Mouse (Mus musculus) adrenal gland, adult 18-20 months (tissue): ENCODE results near the gene Dnm1. TPM values are rescaled to one million over a fixed set of nuclear protein-coding genes. Genes with fewer than 3 reads are reported as not detected.

Source experiments
- DNase-seq, 2 experiments: peaks; one replicate each; pipeline ENCODE4 v3.0.0; 2021 to 2022; ENCODE audit warnings: low spot score in 2 of 2
- total RNA-seq, 2 experiments: library from RNA; stranded (reverse); gene quantifications; 1 replicate in 1 of 2; 2 replicates in 1 of 2; pipeline ENCODE4 v1.2.3; 2021

The Dnm1 gene
- total RNA-seq, 2 experiments from 2014 or later: 18.6 to 25.6 TPM

DNA sequence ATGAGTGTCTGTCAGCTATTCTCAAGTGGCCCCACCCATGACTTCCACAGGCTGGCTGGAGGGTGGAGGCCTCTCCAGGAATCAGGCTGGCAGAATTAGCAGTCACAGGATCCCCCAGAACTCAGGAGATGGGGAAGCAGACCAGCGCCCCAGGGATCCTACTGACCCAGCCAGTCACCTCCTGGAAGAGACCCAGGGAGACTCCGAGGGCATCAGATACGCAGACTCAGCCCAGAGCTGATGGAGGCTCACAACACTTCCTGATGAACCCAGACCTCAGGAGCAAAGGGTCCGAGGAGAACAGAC is 11.6 kb downstream of the Dnm1 start:
- no peak for DNase-seq

DNA sequence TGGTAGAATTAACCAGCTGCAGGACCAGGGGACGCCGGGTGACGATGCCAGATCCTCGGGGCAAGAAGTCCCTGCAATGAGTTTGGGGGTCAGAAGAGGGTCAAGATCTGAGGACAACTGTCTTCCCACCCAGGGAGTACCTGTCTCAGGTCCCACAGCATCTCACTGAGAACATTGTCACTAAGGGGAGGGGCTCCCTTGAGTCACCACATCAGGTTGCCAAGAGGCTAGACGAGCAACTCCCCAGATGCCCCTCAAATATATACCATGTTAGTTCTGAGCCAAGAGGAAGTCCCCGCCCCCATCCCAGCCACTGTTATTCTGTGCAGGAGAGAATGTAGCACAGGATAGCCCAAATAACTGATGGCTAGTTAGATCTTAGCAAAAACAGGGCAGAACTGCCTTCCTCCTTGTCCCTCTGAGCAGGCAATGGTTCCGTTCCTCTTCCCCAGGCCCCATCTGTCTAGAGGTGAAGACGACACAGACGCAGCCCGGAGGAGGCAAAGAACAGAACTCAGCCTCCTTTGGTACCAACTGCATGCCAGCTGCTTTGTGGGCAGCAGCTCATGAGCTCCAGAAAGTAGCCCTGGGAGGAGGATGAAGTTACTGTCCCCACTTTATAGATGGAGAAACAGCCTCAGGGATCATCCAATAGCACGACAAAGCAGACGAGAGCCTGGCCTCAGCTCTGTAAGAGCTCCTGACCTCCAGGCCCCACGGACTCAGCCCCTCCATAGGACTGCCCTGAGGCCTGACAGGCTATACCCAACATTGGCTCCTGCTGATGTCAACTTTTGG is 12.1 kb downstream of the Dnm1 start:
- DNase-seq: no peak

DNA sequence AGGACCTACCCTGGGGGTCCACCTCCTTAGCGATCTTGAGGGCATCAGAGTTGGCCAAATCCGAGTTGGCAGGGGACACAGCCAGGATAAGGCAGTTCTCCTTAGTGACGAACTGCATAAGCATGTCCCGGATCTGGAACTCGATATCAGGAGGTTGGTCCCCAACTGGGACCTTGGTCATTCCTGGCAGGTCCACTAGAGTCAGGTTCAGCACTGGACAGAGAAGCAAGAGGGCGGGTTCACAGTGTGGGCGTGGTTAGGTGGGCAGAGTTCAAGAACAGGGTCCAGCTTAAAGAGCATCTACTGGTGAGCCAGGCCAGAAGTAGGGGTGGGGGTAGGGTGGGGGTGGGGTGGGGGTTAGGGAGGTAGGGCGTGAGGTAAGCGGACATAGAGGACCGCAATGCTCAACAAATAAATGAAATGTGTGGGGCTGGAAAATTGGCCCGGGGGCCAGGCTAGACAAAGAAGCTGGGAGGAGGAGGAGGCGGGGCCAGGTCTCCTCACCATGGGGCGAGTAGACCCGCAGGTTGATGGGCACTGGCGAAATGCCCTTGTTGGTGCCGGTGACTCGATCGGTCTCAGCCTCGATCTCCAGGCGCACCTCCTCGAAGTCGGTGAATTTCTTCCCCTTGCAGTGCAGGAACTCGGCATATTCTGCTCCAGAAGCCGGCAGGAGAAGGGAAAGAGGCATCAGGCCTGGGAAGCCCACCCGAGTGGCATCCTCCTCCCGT is 13.1 kb downstream of the Dnm1 start:
- DNase-seq: no peak

DNA sequence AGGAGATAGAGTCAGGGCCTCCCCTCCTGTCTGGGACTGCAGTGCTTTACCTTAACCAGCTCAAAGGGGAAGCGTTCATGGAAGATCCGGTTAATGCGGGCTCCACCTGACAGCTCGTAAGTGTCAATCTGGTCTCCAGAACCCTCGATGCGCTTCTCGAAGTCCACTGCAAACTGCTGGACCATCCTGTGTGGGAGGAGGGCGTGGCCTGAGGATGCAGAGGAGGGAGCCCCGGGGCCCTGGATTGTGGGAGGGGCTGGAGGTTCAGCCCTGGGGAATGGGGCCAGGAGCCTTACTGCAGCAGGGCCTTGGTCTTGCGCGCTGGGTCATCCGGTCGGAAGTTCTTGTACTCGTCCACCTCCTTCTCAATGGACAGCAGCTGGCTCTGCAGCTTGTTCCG is 17.2 kb downstream of the Dnm1 start:
- DNase-seq: no peak

DNA sequence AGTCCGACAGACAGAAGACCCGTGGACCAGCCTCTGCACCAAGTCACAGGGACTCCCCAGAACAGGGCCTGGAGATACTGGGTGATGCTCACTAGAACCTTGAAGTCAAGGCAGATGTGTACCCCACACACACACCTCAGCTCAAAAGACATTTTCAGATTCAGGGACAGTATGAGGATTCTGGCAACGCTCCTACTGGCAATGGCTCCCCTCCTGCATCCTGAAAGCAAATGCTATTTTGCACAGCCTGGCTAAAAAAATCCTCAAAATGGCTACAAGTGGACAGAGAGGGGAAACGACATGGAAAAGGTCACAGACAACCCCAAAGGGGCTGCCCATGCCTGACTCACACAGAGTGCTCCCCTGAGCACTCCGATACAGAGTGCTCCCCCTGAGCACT is 21.0 kb downstream of the Dnm1 start:
- DNase-seq: no peak

DNA sequence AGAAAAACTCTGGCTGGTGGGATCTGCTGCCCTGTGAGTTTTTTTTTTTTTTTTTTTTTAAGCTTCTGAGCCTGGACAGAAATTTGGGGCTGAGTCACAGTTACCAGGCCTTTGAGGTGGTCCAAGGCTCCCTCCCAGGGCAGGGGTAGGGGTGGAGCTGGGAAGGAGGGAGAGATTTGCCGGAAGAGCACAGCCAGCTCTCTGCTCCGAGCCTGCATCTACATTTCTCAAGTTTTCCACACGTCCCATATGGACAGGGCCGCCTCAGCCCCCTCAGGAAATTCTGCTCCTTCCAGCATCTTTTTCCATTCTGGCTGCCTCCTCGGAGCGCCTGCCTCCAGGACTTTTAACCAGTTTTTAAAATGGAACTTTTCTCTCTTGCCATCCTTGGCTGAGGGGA is 23.6 kb downstream of the Dnm1 start:
- no peak for DNase-seq

DNA sequence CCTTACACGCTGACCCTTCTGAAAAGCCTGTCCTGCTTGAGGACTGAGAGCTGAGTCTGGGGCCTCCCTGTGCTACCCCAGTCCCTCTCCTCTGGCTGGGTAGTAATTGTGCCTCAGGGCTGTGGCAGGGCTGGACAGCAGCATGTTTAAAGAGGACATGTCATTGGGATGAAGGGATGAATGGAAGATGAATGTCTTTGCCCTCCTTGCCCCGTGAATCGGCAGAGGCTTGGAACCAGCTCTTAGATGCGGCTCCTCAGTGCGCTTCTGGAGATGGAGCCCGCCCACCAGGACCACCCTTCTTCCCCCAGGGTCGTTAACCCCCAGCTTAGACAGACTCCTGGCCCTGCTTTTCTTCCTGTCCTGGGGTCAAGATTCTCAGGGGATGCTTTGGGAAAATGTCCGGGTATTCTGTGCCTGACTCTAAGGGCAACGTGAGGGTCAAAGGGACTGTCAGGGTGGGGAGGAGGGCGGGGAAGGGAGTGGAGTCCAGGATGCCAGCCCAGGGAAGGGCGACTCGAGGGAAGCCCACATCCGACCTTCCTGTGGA is 24.2 kb downstream of the Dnm1 start:
- no peak for DNase-seq

DNA sequence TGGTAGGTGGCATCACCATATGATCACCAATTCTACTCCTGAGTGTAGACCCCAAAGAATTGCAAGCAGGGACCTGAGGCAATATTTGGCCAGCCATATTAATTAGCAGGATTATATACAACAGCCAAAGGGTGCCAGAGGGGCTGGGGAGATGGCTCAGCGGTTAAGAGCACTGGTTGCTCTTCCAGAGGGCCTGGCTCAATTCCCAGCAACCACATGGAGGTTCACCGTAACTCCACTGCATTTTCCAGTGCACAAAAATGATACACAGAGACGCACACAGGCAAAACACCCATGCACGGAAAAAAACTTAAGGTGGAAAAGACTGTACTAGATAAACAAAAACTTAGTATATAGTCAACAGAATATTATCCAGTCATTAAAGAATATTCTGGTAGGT is 25.9 kb downstream of the Dnm1 start:
- DNase-seq: no peak

DNA sequence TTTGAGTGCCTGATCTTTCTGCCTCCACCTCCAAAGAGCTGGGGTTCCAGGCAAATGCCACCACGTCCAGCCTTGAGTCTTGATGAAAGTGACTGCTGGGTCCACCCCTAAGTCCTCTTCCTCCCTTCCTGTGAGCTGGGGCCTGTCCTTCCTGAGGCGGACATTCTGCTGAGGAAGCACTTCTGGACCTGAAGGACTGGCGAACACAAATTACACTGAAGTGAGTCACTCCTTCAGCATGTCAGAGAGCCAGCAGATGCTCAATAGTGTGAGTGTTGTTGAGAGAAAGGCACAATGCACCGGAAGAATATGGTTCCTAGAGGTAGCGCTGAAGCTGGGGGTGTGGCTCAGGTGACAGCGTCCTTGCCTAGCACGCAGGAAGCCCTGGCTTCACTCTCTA is 27.8 kb downstream of the Dnm1 start:
- DNase-seq: no peak

DNA sequence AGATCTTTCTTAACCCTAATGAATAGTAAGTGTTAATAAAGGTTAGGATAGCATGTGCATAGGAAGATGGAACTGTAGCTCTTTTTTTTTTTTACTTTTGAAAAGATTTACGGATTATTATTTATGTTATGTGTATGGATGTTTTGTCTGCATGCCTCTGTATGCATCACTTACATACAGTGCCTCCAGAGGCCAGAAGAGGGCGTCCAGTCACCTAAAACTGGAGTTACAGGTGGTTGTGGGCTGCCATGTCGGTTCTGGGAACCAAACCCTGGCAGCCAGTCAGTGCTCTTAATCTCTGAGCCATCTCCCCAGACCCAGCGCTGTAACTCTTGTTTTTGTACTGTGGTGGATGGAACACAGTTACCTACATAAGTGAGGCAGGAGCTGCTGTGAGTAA is 28.8 kb downstream of the Dnm1 start:
- no peak for DNase-seq

DNA sequence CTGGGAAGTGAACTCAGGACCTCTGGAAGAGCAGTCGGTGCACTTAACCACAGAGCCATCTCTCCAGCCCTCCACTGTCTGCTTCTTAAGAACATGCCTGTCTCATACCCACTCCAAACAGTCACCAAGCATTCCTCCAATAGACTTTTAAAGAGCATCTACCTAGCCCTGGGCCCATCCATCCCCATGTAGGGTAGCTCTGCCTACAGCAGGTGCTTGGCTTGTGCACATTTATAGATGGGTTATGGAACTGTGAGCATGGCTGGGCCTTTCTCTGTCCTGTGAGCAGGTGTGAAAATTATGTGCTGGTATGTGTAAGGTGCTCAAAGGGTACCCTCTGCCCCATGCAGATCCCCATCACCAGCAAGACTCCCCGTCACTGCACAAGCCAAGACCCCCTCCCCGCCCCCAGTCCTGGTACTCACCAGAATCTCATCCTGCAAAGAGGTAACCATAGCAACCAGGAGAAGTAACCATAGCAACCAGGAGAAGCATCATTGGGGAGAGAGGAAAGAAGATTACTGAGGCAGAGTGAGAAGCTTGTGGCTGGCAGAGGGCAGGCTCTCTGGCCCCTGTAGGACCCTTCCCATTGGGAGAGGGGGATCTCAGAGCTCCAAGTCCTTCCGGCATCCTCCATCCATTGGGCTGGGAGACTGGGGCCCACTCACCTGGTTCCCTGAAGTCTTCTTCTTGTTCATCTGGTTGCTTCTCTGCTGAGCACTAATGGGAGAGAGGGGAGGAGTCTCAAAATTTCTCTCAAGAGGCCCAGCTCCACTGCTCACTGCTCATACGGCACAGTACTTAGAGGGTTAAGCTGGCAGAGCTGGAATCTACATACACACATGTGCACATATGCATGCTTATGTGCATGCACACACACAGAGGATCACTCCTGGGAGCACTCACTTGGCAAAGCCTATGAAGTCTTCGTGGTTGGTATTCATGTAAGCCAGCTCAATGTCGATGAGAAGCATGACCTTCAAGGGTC is 30.1 kb downstream of the Dnm1 start:
- DNase-seq: no peak

DNA sequence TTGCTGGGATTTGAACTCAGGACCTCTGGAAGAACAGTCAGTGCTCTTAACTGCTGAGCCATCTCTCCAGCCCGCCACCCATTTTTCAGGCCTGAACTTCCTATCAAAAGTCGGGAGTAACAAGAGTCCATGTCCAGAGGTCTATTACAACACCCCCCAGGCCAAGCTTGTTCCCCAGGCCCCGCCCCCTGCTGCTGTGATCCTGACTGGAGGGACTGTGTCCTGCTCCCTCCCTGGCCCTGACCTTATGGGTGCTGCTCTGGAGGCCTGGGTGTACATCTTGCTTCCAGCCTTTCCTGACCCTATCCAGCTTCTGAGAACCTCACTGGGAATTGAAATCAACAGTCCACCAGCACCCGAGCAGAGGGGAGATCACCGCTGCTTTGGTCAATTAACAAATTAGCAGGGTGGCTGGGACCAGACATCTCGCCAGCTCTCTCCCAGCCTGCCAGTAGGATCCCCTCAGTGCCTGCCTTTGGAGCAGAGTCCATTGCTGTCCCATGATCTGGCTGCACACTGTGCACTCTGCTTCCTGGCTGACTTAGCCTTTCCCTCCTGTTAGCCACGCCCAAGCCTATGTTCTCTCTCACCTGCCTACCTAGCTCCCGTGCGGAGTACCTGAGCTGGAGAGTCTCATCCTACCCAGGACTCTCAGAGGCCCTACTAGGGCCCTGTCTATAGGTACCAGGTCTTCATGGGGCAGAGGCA is 31.4 kb downstream of the Dnm1 start:
- DNase-seq: no peak

DNA sequence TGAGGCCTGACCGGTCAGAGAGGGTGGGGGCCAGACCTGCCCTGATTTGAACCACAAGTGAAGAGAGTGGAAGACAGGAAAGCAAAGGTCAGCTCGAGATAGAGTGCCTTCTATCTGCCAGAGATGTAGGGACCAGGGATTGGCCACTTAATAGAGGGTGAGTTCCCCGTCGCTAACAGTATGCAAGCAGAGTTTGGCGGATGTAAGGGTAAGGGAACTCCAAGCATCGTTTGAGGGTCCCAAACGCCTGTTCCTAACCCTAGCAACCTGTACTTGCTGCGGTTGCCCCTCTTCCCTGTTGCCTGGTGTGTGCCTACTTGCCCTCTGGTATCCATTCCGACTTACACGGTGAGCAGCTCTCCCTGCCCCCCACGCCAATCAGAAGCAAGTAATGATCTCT is 32.4 kb downstream of the Dnm1 start:
- no peak for DNase-seq

DNA sequence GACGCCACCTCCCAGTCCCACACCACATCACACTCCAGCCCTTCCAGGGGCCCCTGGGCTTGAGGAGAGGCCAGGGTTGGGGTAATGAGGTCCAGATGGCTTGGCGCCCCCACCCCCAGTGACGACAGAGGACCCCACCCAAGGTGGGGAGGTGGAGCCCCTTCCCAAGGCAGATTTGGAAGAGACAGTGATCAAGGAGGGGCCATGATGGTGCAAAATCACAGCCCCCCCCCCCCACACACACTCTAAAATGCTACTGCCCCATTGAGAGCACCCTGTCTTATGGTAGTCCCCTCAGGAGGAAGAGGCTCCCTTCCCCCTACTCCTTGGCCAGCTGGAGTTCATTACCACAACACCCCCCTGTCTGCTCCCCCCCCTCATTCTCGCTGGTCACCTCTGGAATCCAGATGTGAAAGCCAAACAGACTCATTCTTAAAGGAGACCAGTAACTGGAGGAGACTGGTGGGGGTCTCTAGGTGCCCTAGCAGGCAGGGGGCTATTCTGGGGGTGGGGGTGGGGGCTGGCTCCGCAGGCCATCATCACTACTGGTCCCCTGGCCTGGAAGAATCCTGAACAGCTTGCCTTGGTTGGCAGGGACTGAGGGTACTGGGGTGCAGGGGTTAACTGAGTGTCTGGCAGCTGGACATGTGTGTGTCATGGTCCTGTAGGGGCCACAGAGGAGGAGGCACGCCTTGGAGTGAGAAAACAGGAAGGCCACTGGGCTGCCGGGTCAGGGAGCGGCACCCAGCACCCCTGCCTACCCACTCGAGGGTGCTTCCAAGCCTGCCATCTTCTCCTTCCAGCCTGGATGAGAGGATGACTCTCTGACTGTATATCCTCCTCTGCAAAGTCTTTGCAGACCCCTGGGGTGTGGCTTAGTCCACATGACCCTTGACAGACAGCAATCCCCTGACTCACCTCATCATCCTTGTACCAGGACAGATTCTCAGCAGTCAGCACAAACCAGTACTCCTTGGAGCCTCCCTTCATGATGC is 33.3 kb downstream of the Dnm1 start:
- no peak for DNase-seq

DNA sequence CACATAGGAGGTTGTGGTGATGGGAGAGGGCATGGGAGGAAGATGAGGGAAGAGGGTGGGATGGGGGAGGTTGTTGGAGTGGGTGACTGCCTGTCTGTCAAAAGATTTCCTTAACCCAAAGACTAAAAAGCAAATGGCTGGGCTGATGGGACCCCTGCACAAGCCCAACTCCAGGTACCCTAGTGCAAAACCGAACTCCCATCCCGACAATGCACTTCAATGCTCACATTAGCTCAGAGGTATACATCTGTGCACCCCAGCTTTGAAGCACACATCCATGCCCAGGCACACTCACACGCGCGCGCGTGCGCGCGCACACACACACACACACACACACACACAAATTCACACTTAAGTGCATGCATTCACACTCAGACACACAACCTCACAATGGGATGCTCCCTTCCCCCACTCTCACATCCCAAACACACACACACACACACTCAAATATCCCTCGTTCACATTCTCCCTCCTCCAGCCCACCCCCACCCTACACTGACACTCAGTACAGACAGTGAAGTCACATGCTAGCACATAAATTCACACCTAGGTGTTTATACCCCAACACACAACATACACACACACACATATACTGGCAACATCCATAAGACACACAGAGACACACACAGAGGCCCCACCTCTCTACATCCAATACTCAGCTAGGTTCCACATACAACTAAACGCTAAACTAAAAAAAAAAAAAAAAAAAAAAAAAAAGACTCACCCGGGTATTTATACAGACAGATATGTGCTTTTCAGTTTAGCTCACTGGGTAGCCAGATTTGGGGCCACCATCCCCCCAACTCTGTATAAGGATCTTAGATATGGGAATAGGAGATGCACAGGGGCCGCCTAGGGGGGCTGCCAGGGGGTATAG is 34.2 kb downstream of the Dnm1 start:
- DNase-seq: no peak

DNA sequence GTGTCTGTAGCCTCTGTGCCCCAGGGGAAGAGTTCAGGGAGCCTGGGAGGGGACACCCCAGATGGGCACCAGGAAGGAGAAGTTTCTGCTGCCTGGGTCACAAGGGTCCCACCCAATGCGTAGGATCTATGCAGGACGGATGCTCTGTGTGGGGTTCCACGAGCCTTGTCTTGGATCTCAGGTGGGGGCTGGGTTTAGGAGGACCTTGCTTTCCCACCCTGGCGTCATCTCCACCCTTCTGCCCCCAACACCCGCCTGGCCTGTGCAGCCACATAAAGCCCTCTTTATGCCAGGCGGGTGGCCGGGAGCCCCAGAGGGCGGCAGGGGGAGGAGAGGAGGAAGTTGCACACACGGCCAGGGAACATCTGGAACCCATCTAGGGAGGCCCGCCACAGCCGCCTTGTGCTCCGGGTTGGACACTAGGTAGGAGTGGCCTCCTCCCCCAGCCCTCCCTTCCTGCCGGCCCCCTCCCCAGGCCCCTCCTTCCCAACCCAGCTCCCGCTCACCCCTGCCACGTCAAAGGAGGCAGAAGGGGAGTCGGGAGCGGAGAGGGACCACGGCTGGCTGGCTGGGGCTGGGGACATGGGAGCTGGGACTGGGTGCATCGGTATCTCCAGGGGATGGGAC is 35.2 kb downstream of the Dnm1 start:
- no peak for DNase-seq

DNA sequence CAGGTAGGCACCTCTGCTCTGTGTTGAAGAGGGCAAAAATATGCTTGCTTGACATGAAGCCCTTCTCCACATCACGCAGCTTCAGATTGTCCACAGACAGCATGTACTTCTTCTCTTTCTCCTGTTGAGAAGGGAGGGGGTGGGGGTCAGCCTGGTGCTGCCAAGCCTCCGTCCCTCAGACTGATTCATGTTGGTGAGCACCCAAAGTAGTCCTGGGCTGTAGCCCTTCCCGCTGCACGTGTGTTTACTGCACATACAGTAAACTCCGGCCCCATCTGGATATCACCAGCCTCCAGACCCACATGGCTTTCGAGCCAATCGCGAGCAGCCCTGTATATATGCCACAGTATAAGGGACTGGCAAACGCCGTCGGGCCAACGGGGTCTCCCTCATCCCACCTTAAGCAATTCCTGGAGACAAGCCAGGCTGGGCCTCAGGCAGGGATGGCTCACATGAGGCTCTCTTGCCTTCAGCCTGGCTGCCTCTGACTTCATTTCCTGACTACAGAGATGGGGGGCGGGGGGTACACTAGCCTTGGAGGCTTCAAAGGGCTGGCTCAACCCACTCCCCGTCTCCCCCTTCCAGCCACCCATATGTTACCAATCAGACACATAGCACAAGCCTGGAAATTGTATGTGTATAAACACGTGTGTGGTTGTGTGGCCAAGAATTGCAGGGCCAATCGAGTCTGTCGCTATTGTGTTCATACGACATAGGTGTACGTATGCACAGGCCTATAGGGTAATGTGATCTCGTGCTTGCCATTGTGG is 36.1 kb downstream of the Dnm1 start:
- DNase-seq: no peak
